ENCODE assay signal across 30 mouse cellular contexts in genomic region chr7:123172101-123172500, GRCm38 (mm10). TPM values are rescaled to one million over a fixed set of nuclear protein-coding genes. Genes with fewer than 3 reads are reported as not detected.
DNase-seq lines count a peak whose midpoint lies in the region; ATAC-seq and TF ChIP-seq lines count a peak whose summit lies in the region.
"Had no signal": no experiment of that assay in that cellular context is flagged by ENCODE, and none has a peak within 500 bp of the region (broad histone marks: within the 10 kb centered on the region; RNA-seq: fewer than 3 reads in every experiment).

No protein-coding gene starts in this region.

- no peak for TF ChIP-seq EP300 in heart, postnatal 0 days (IDR thresholded peaks at IDR 0.05; ENCODE audit: low read depth)

- no peaks in the 10 kb centered on the region for H3K4me1 ChIP-seq in heart, postnatal 0 days (ENCODE audit: control insufficient read depth, insufficient read depth)
- H3K4me1 ChIP-seq: embryonic facial prominence, embryonic 10.5 days; embryonic facial prominence, embryonic 12.5 days; forebrain, embryonic 10.5 days; forebrain, embryonic 12.5 days had no signal

- H3K27ac ChIP-seq in heart, postnatal 0 days (ENCODE audit: low read depth) = no peak overlapping the region
- H3K27ac ChIP-seq: embryonic facial prominence, embryonic 10.5 days; embryonic facial prominence, embryonic 12.5 days; forebrain, embryonic 10.5 days; forebrain, embryonic 12.5 days had no signal

- no peak overlapping the region for H3K4me3 ChIP-seq in heart, postnatal 0 days (ENCODE audit: low read depth, low read length)
- H3K4me3 ChIP-seq: embryonic facial prominence, embryonic 10.5 days; embryonic facial prominence, embryonic 12.5 days; erythroblast, embryonic 14.5 days; forebrain, embryonic 10.5 days; forebrain, embryonic 12.5 days had no signal

- peak; percentile 33; the same call in 1 of the 2 replicates for ATAC-seq in heart, postnatal 0 days (ENCODE audit: insufficient read depth, low read depth)
- 0 out of 2 replicates have a peak, but pooled peaks have one; percentile 15 for ATAC-seq in erythroblast, adult 5-6 weeks (replicated peaks; ENCODE audit: low FRiP score, poor library complexity, severe bottlenecking)
- ATAC-seq: activated CD4-positive, CD25-positive, alpha-beta regulatory T cell, adult 4 months; CD4-positive, CD25-positive, alpha-beta regulatory T cell, adult 4 months; forebrain, embryonic 14.5 days; forebrain, embryonic 16.5 days; Patski had no signal

- H3K36me3 ChIP-seq in heart, postnatal 0 days (replicated peaks; ENCODE audit: control insufficient read depth, insufficient read depth, low read length) = peaks cover 95% of the 10 kb centered on the region

- peak; percentile 15 for DNase-seq in embryo, embryonic 10.5 days (ENCODE audit: low spot score)
- DNase-seq in embryo, embryonic 9.5 days (ENCODE audit: extremely low spot score) = no peak
- DNase-seq in heart, postnatal 0 days (ENCODE audit: low spot score) = no peak
- no peak for DNase-seq in heart, postnatal 36 days
- DNase-seq in lung, postnatal 36 days = peak; percentile 12
- DNase-seq in lung, postnatal 10 days = no peak
- DNase-seq in cerebellum, postnatal 10 days = no peak
- DNase-seq: adrenal gland, adult 8-10 months; adrenal gland, postnatal 14 days; B cell, adult 2 months; cerebellum, adult 11 months; cerebellum, adult 18-20 months; cerebellum, adult 8-10 months; cerebellum, adult 9-11 months; cerebellum, postnatal 25 days; embryo, embryonic 11 days had no signal

- H3K9ac ChIP-seq in heart, postnatal 0 days (replicated peaks; ENCODE audit: low read depth, low read length) = no peak overlapping the region
- H3K9ac ChIP-seq: embryonic facial prominence, embryonic 12.5 days; forebrain, embryonic 12.5 days had no signal

- intact Hi-C loops in heart, postnatal 36 days (cut with DNase I) = loop anchor here (10.0 kb wide), 1 partner anchor 157 kb away; no protein-coding TSS in a partner anchor

- H3K27me3 ChIP-seq in heart, postnatal 0 days (ENCODE audit: control insufficient read depth, insufficient read depth, low read length) = no peaks in the 10 kb centered on the region
- H3K27me3 ChIP-seq: CH12.LX; embryonic facial prominence, embryonic 12.5 days; forebrain, embryonic 12.5 days; Patski had no signal

- WGBS in heart, postnatal 0 days = 53% methylated on average over 5 of the region's 5 CpGs

- no peaks in the 10 kb centered on the region for H3K9me3 ChIP-seq in heart, postnatal 0 days (replicated peaks; ENCODE audit: control insufficient read depth, low read length)
- H3K9me3 ChIP-seq: embryonic facial prominence, embryonic 10.5 days; embryonic facial prominence, embryonic 12.5 days; forebrain, embryonic 10.5 days; forebrain, embryonic 12.5 days; G1E had no signal

- H3K4me2 ChIP-seq in heart, postnatal 0 days (ENCODE audit: low read depth, low read length) = no peak overlapping the region
- H3K4me2 ChIP-seq: embryonic facial prominence, embryonic 12.5 days; forebrain, embryonic 12.5 days had no signal

- no peak for TF ChIP-seq CTCF in heart, postnatal 0 days (IDR thresholded peaks at IDR 0.05; ENCODE audit: low read depth)

RNA-seq across cellular contexts. Expression of gene Slc5a11, which starts 42.5 kb away (rescaled TPM):
- total RNA-seq in heart, postnatal 0 days (2014; rRNA removed; ENCODE audit: low replicate concordance) = not detected in 2 replicates
- polyA plus RNA-seq in heart, postnatal 0 days (2015; fragmentation: Nextera tagmentation; extraction: Ambion mirVana) = 0.10 TPM in 2 replicates
- total RNA-seq in heart, postnatal 36 days (2021) = not detected
- total RNA-seq in erythroblast, adult 5-6 weeks (2015; ENCODE audit: low replicate concordance) = 2.7 TPM in 1 of 2 replicates, not detected in the other
- 1.5 TPM in 1 of 2 replicates, not detected in the other for total RNA-seq in erythroblast, adult 5-6 weeks (2017; ENCODE audit: low replicate concordance)
- total RNA-seq: adrenal gland, adult 18-20 months; adrenal gland, postnatal 14 days; G1E had no signal
- polyA plus RNA-seq: erythroblast, embryonic 14.5 days; forebrain, embryonic 10.5 days; G1E; Patski had no signal

RNA-seq across cellular contexts. Expression of gene Tnrc6a, which starts 48.4 kb away (rescaled TPM):
- total RNA-seq in heart, postnatal 0 days (2014; rRNA removed; ENCODE audit: low replicate concordance) = 31.8 and 41.4 TPM in 2 replicates
- 33.6 and 36.9 TPM in 2 replicates for polyA plus RNA-seq in heart, postnatal 0 days (2015; fragmentation: Nextera tagmentation; extraction: Ambion mirVana)
- 10 to 100 TPM; 32.6 to 36.9 TPM for total RNA-seq in heart, postnatal 36 days (2021)
- total RNA-seq in erythroblast, adult 5-6 weeks (2015; ENCODE audit: low replicate concordance) = 5.4 and 13.6 TPM in 2 replicates
- 12.1 and 15.5 TPM in 2 replicates for total RNA-seq in erythroblast, adult 5-6 weeks (2017; ENCODE audit: low replicate concordance)

Comparison
In these comparisons a context has a peak if more than half of its experiments do, and no peak if none do; other contexts are left out.
1. DNase-seq: peak in embryo, embryonic 10.5 days (single experiment) and lung, postnatal 36 days (single experiment); none in embryo, embryonic 9.5 days (single experiment), heart, postnatal 0 days (single experiment), heart, postnatal 36 days (0 of 2), lung, postnatal 10 days (single experiment) and cerebellum, postnatal 10 days (0 of 2).